In genomic region chr7:79309247-79310190, GRCm38 (mm10) we compare ENCODE assay signal across 9 mouse cellular contexts. TPM values are rescaled to one million over a fixed set of nuclear protein-coding genes. Genes with fewer than 3 reads are reported as not detected.
DNase-seq lines count a peak whose midpoint lies in the region; ATAC-seq and TF ChIP-seq lines count a peak whose summit lies in the region.
"Had no signal": no experiment of that assay in that cellular context is flagged by ENCODE, and none has a peak within 500 bp of the region (broad histone marks: within the 10 kb centered on the region; RNA-seq: fewer than 3 reads in every experiment).

No protein-coding gene starts in this region.

- peak; percentile 55 for TF ChIP-seq CTCF in stomach, postnatal 0 days (IDR thresholded peaks at IDR 0.05; ENCODE audit: low read depth)

- intact Hi-C loops in gastrocnemius, postnatal 14 days (cut with DNase I; ENCODE audit: low total_unique reads), result no loop called here

- H3K27ac ChIP-seq in embryonic facial prominence, embryonic 15.5 days (replicated peaks), result peak overlapping the region; percentile 67; the same call in 1 of the 2 replicates
- H3K27ac ChIP-seq in hindbrain, embryonic 12.5 days, result peak overlapping the region; percentile 69
- H3K27ac ChIP-seq in lung, embryonic 15.5 days, result peak overlapping the region; percentile 46; the same call in 1 of the 2 replicates
- H3K27ac ChIP-seq in stomach, postnatal 0 days (replicated peaks), result peak overlapping the region; percentile 75

- DNase-seq in gastrocnemius, postnatal 14 days, result peak; percentile 16
- no peak for DNase-seq in gastrocnemius, adult 8-10 months (ENCODE audit: low spot score in 2 of 2)
- DNase-seq in stomach, postnatal 0 days (ENCODE audit: low spot score), result no peak
- no peak for DNase-seq in T-cell, adult 2 months (ENCODE audit: low spot score)
- DNase-seq in urinary bladder, postnatal 36 days (ENCODE audit: low spot score in 2 of 2), result no peak

- H3K36me3 ChIP-seq in embryonic facial prominence, embryonic 15.5 days, result no peaks in the 10 kb centered on the region
- H3K36me3 ChIP-seq in hindbrain, embryonic 12.5 days, result 0 out of 2 replicates have a peak, but pooled peaks cover 4% of the 10 kb centered on the region
- H3K36me3 ChIP-seq in lung, embryonic 15.5 days, result no peaks in the 10 kb centered on the region
- H3K36me3 ChIP-seq in stomach, postnatal 0 days (ENCODE audit: control insufficient read depth, insufficient read depth, low read length), result no peaks in the 10 kb centered on the region

- 53% methylated on average over 19 of the region's 19 CpGs for WGBS in embryonic facial prominence, embryonic 15.5 days
- 52% methylated on average over 19 of the region's 19 CpGs for WGBS in hindbrain, embryonic 12.5 days
- WGBS in lung, embryonic 15.5 days, result 32% methylated on average over 19 of the region's 19 CpGs
- 39% methylated on average over 19 of the region's 19 CpGs for WGBS in stomach, postnatal 0 days

- no peak overlapping the region for H3K4me3 ChIP-seq in embryonic facial prominence, embryonic 15.5 days (replicated peaks)
- H3K4me3 ChIP-seq in hindbrain, embryonic 12.5 days, result no peak overlapping the region
- no peak overlapping the region for H3K4me3 ChIP-seq in lung, embryonic 15.5 days
- no peak overlapping the region for H3K4me3 ChIP-seq in stomach, postnatal 0 days (ENCODE audit: low read depth, low read length)

- H3K9ac ChIP-seq in embryonic facial prominence, embryonic 15.5 days, result no peak overlapping the region
- H3K9ac ChIP-seq in hindbrain, embryonic 12.5 days, result 0 out of 2 replicates have a peak overlapping the region, but pooled peaks have one; percentile 3
- H3K9ac ChIP-seq in lung, embryonic 15.5 days, result peak overlapping the region; percentile 6; the same call in 1 of the 2 replicates
- peak overlapping the region; percentile 23; the same call in 1 of the 2 replicates for H3K9ac ChIP-seq in stomach, postnatal 0 days (ENCODE audit: low read length)

- H3K27me3 ChIP-seq in embryonic facial prominence, embryonic 15.5 days, result no peaks in the 10 kb centered on the region
- no peaks in the 10 kb centered on the region for H3K27me3 ChIP-seq in hindbrain, embryonic 12.5 days
- H3K27me3 ChIP-seq in lung, embryonic 15.5 days, result no peaks in the 10 kb centered on the region
- no peaks in the 10 kb centered on the region for H3K27me3 ChIP-seq in stomach, postnatal 0 days (ENCODE audit: control insufficient read depth, insufficient read depth, low read length)

- no peak overlapping the region for H3K4me2 ChIP-seq in embryonic facial prominence, embryonic 15.5 days (replicated peaks)
- H3K4me2 ChIP-seq in hindbrain, embryonic 12.5 days (replicated peaks), result no peak overlapping the region
- no peak overlapping the region for H3K4me2 ChIP-seq in lung, embryonic 15.5 days
- no peak overlapping the region for H3K4me2 ChIP-seq in stomach, postnatal 0 days (replicated peaks; ENCODE audit: low read depth)

- no peaks in the 10 kb centered on the region for H3K9me3 ChIP-seq in embryonic facial prominence, embryonic 15.5 days (replicated peaks)
- no peaks in the 10 kb centered on the region for H3K9me3 ChIP-seq in hindbrain, embryonic 12.5 days (replicated peaks)
- no peaks in the 10 kb centered on the region for H3K9me3 ChIP-seq in lung, embryonic 15.5 days
- no peaks in the 10 kb centered on the region for H3K9me3 ChIP-seq in stomach, postnatal 0 days (ENCODE audit: control insufficient read depth, low read length)
- H3K9me3 ChIP-seq: G1E had no signal

- peaks cover 52% of the 10 kb centered on the region for H3K4me1 ChIP-seq in embryonic facial prominence, embryonic 15.5 days
- H3K4me1 ChIP-seq in hindbrain, embryonic 12.5 days, result peaks cover 47% of the 10 kb centered on the region
- H3K4me1 ChIP-seq in lung, embryonic 15.5 days, result peaks cover 59% of the 10 kb centered on the region
- peaks cover 12% of the 10 kb centered on the region for H3K4me1 ChIP-seq in stomach, postnatal 0 days (replicated peaks; ENCODE audit: control insufficient read depth, insufficient read depth)

- no peak for TF ChIP-seq EP300 in stomach, postnatal 0 days (optimal IDR thresholded peaks at IDR 0.05)

- ATAC-seq in embryonic facial prominence, embryonic 15.5 days (ENCODE audit: insufficient number of reproducible peaks, low FRiP score, low TSS enrichment, low read depth), result no peak
- 0 out of 2 replicates have a peak, but pooled peaks have one; percentile 23 for ATAC-seq in hindbrain, embryonic 12.5 days (ENCODE audit: low FRiP score)
- no peak for ATAC-seq in lung, embryonic 15.5 days (ENCODE audit: borderline replicate concordance, extremely low read depth, low FRiP score, low TSS enrichment)
- ATAC-seq in stomach, postnatal 0 days (ENCODE audit: low FRiP score, low TSS enrichment), result no peak; the same call in 1 of the 2 replicates

RNA-seq across cellular contexts. Expression of gene Abhd2, which starts 36.5 kb away (rescaled TPM):
- 10 to 100 TPM in 1 of 2 experiments, 1 to 10 TPM in 1; 8.7 to 11.7 TPM for total RNA-seq in gastrocnemius, postnatal 14 days (2021)
- 1 to 10 TPM; 2.7 to 4.5 (median 4.0) TPM for total RNA-seq in gastrocnemius, adult 8-10 months (2022)
- polyA plus RNA-seq in embryonic facial prominence, embryonic 15.5 days (2015; fragmentation: Nextera tagmentation; extraction: Ambion mirVana), result 12.8 and 13.6 TPM in 2 replicates
- polyA plus RNA-seq in hindbrain, embryonic 12.5 days (2016; fragmentation: Nextera tagmentation; extraction: Ambion mirVana), result 14.3 and 17.7 TPM in 2 replicates
- polyA plus RNA-seq in lung, embryonic 15.5 days (2015; fragmentation: Nextera tagmentation; extraction: Ambion mirVana), result 16.5 and 17.1 TPM in 2 replicates
- polyA plus RNA-seq in stomach, postnatal 0 days (2015; fragmentation: Nextera tagmentation; extraction: Ambion mirVana), result 24.6 and 27.5 TPM in 2 replicates
